Mouse (Mus musculus) kidney, adult 2 months (tissue): ENCODE measurements around the gene Rasa2.

Source experiments
- CTCF ChIP-seq: fragments of 200-500 bp; conservative IDR thresholded peaks from 2 replicates; pipeline ENCODE4 v1.5.1; 2011; ENCODE audit warnings: low read depth, mild to moderate bottlenecking, control low read depth, low read length, moderate library complexity, mixed read lengths; ENCODE audit not compliant: insufficient read depth, insufficient read length
- POLR2A ChIP-seq: fragments of 200-500 bp; IDR thresholded peaks from one replicate; pipeline ENCODE4 v1.6.1; 2011; ENCODE audit warnings: low read depth, low read length, control low read depth

DNA sequence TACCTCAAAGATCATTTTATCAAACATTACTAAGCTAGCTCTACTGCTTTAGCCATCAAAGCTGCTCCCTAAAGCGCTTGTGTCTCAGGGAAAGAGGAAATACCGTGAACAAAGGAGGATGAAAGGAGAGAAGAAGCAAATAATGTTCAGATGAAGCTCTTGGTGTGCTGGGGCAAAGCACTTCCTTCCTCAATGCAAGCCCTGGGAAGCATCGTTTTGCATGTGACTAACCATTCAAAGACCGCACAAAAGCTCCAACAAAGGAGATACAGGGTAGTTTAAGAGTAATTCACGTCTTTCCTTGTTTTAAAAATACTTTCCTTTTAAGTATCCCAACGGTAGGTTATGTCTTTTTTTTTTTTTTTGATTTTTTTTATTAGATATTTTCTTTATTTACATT, 28.0 kb downstream of the Rasa2 start:
- TF ChIP-seq POLR2A, result no peak
- no peak for TF ChIP-seq CTCF
